In the genomic region with DNA sequence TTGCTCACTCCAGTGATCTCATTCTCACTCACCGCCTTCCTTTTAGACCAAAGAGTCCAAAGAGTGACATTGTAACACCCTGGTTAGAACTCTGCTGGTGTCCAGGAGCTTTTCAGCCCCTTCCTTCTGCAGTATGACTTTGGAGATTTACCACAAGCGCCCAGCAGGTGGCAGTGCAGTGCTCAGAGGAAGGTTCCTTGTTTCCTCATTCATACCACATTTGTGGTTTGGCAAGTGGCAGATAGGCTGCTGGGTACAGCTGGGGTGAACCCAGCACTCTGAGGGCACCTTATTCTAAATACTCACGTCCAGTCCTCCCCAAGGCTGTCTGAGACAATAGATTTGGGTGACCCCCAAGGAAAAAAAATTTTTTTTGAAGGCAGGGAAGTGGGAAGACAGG, we compare ENCODE assay signal across 9 mouse cellular contexts.
A peak's percentile ranks its signal among the peaks of the same experiment; 100 is the strongest.
DNase-seq lines count a peak whose midpoint lies in the region; ATAC-seq lines count a peak whose summit lies in the region.
"Had no signal": no experiment of that assay in that cellular context is flagged by ENCODE, and none has a peak within 500 bp of the region (broad histone marks: within the 10 kb centered on the region; RNA-seq: fewer than 3 reads in every experiment).

No protein-coding gene starts in this region.

- H3K4me2 ChIP-seq in hindbrain, embryonic 13.5 days: no peak overlapping the region
- no peak overlapping the region for H3K4me2 ChIP-seq in neural tube, embryonic 11.5 days (ENCODE audit: low read depth)
- H3K4me2 ChIP-seq: embryonic facial prominence, embryonic 12.5 days had no signal

- ATAC-seq in hindbrain, embryonic 13.5 days (ENCODE audit: low FRiP score): no peak
- ATAC-seq in common myeloid progenitor, adult 5-6 weeks (replicated peaks; ENCODE audit: low read depth, poor library complexity, severe bottlenecking): peak; percentile 98
- peak; percentile 94 to 96 for ATAC-seq in hematopoietic stem cell, adult 5-6 weeks (replicated peaks in 1 of 2; ENCODE audit: insufficient read depth in 1 of 2, low FRiP score in 2 of 2, low TSS enrichment in 1 of 2, low read depth in 1 of 2, poor library complexity in 2 of 2, severe bottlenecking in 2 of 2)
- no peak for ATAC-seq in neural tube, embryonic 11.5 days (ENCODE audit: insufficient read depth, low FRiP score, low TSS enrichment)

- no peak overlapping the region for H3K4me3 ChIP-seq in hindbrain, embryonic 10.5 days
- H3K4me3 ChIP-seq in hindbrain, embryonic 13.5 days: no peak overlapping the region
- no peak overlapping the region for H3K4me3 ChIP-seq in neural tube, embryonic 11.5 days (ENCODE audit: low read depth, low read length)
- H3K4me3 ChIP-seq: embryonic facial prominence, embryonic 12.5 days had no signal

- WGBS in hindbrain, embryonic 10.5 days: 27% methylated on average over 3 of the region's 3 CpGs
- 21% methylated on average over 3 of the region's 3 CpGs for WGBS in hindbrain, embryonic 13.5 days
- 29% methylated on average over 3 of the region's 3 CpGs for WGBS in neural tube, embryonic 11.5 days

- H3K27ac ChIP-seq in hindbrain, embryonic 10.5 days: no peak overlapping the region
- H3K27ac ChIP-seq in hindbrain, embryonic 13.5 days: no peak overlapping the region
- no peak overlapping the region for H3K27ac ChIP-seq in neural tube, embryonic 11.5 days (ENCODE audit: low read depth, low read length)
- H3K27ac ChIP-seq: embryonic facial prominence, embryonic 12.5 days had no signal

- H3K27me3 ChIP-seq in hindbrain, embryonic 10.5 days (ENCODE audit: insufficient read depth, poor library complexity, severe bottlenecking): no peaks in the 10 kb centered on the region
- no peaks in the 10 kb centered on the region for H3K27me3 ChIP-seq in hindbrain, embryonic 13.5 days
- H3K27me3 ChIP-seq in neural tube, embryonic 11.5 days (ENCODE audit: control insufficient read depth, insufficient read depth, low read length): no peaks in the 10 kb centered on the region
- H3K27me3 ChIP-seq: embryonic facial prominence, embryonic 12.5 days had no signal

- no peaks in the 10 kb centered on the region for H3K4me1 ChIP-seq in hindbrain, embryonic 10.5 days (replicated peaks)
- H3K4me1 ChIP-seq in hindbrain, embryonic 13.5 days (replicated peaks): 0 out of 2 replicates have a peak, but pooled peaks cover 4% of the 10 kb centered on the region
- H3K4me1 ChIP-seq in neural tube, embryonic 11.5 days (ENCODE audit: control insufficient read depth, insufficient read depth, low read length): no peaks in the 10 kb centered on the region
- H3K4me1 ChIP-seq: embryonic facial prominence, embryonic 12.5 days had no signal

- H3K36me3 ChIP-seq in hindbrain, embryonic 10.5 days: no peaks in the 10 kb centered on the region
- H3K36me3 ChIP-seq in hindbrain, embryonic 13.5 days: no peaks in the 10 kb centered on the region
- no peaks in the 10 kb centered on the region for H3K36me3 ChIP-seq in neural tube, embryonic 11.5 days (ENCODE audit: control insufficient read depth, insufficient read depth, low read length)
- H3K36me3 ChIP-seq: embryonic facial prominence, embryonic 12.5 days had no signal

- intact Hi-C loops in left cerebral cortex, postnatal 25 days (cut with DNase I): loop anchor here (1.0 to 10.0 kb wide), 2 partner anchors 245 to 510 kb away; partner anchors contain the start of gene Fadd

- H3K9me3 ChIP-seq in hindbrain, embryonic 10.5 days: peaks cover 2% of the 10 kb centered on the region; the same call in 1 of the 2 replicates
- no peaks in the 10 kb centered on the region; the same call in 1 of the 2 replicates for H3K9me3 ChIP-seq in hindbrain, embryonic 13.5 days
- H3K9me3 ChIP-seq in neural tube, embryonic 11.5 days (ENCODE audit: control insufficient read depth, low read length): no peaks in the 10 kb centered on the region
- H3K9me3 ChIP-seq: embryonic facial prominence, embryonic 12.5 days had no signal

- DNase-seq in hindbrain, embryonic 10.5 days (ENCODE audit: low spot score): peak; percentile 73
- DNase-seq in R1 (ENCODE audit: low read depth, low spot score): peak; percentile 68
- peak; percentile 75 to 77 for DNase-seq in left cerebral cortex, postnatal 25 days (ENCODE audit: low spot score in 2 of 2)
- DNase-seq in neural tube, embryonic 11.5 days (ENCODE audit: low spot score): peak; percentile 82
- peak; percentile 11 to 18 for DNase-seq in thymus, adult 18-20 months

- no peak overlapping the region for H3K9ac ChIP-seq in hindbrain, embryonic 13.5 days
- H3K9ac ChIP-seq in neural tube, embryonic 11.5 days (ENCODE audit: low read length): no peak overlapping the region
- H3K9ac ChIP-seq: embryonic facial prominence, embryonic 12.5 days had no signal

Comparison
In these comparisons a context has a peak if more than half of its experiments do, and no peak if none do; other contexts are left out.
1. DNase-seq: peak in every context shown above with its lines; median percentile 82 in neural tube, embryonic 11.5 days; 76 in left cerebral cortex, postnatal 25 days; 73 in hindbrain, embryonic 10.5 days; 68 in R1; 14 in thymus, adult 18-20 months.
2. ATAC-seq: peak in common myeloid progenitor, adult 5-6 weeks (single experiment) and hematopoietic stem cell, adult 5-6 weeks (2 of 2); none in hindbrain, embryonic 13.5 days (single experiment) and neural tube, embryonic 11.5 days (single experiment).